Mouse (Mus musculus): ENCODE measurements at regions not wholly inside any gene's neighbourhood (a gene's known extent, or its start where the extent isn't known, plus 50 kb on each side); places are given as distances from the start of the nearest gene placed in this dataset.

DNA sequence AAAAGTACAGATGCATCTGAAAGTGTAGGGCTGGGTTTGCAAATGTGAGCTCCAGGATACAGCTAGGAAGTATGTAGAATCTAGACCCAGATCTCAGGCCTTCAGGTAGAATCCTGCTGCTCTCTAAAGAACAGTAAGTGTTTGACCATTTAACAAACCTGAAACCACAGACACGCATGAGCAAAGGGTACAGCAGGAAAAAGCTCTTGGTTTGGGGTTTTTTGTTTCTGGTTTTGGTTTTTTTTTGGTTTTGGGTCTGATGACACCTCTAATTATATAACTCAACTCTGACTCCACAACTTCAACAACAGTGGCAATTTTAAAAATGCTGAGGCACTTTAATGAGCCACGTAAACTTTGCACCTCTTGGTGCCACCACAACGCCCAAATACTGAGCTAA, 165.3 kb upstream of the Smim15 start:
- DNase-seq: no peak

DNA sequence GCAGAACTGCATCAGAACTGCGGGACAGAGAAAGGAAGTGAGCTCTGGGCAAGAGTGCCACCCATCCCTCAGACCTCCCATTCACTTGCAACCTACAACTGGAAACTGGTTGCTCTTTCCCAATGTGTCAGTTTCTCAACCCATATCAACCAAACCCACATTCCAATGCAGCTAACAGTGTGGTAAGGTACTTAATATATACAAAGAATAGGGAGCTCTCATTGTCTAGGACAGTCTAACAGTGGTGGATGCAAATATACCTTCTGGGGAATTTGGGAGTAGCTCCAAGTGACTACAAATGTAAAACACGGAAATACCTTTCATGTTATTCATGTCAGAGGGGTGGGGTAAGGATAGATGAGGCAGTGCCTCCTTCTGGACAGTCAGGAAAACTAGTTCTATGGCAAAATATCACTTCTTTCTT, 171.0 kb upstream of the Smim15 start:
- DNase-seq: no peak

DNA sequence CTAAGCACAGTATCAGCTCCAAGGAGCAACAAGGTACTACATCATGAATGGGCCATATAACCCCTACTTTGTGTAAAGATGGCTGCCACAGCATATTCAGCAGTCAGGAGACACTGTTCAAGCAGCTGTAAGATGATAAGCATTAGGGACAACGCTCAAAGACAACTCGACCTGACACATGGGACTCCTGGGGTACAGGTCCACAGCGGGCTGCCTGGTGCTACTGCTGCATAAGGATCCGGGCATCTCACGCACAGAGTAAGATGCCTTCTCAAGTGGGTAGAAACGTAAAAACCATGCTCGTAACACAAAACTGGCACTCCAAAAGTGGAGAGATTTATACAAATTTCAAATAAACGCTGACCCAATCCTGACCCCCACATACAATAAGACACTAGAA, 171.7 kb upstream of the Smim15 start:
- no peak for DNase-seq

- DNase-seq: no peak
Measured at GRCm38 (mm10) chr13:107872137-107872536, 172.1 kb upstream of the Smim15 start.

- no peak for DNase-seq
Measured at GRCm38 (mm10) chr13:107868906-107869305, 175.3 kb upstream of the Smim15 start.

- no peak for DNase-seq
Measured at GRCm38 (mm10) chr13:107866825-107867224, 177.4 kb upstream of the Smim15 start.

DNA sequence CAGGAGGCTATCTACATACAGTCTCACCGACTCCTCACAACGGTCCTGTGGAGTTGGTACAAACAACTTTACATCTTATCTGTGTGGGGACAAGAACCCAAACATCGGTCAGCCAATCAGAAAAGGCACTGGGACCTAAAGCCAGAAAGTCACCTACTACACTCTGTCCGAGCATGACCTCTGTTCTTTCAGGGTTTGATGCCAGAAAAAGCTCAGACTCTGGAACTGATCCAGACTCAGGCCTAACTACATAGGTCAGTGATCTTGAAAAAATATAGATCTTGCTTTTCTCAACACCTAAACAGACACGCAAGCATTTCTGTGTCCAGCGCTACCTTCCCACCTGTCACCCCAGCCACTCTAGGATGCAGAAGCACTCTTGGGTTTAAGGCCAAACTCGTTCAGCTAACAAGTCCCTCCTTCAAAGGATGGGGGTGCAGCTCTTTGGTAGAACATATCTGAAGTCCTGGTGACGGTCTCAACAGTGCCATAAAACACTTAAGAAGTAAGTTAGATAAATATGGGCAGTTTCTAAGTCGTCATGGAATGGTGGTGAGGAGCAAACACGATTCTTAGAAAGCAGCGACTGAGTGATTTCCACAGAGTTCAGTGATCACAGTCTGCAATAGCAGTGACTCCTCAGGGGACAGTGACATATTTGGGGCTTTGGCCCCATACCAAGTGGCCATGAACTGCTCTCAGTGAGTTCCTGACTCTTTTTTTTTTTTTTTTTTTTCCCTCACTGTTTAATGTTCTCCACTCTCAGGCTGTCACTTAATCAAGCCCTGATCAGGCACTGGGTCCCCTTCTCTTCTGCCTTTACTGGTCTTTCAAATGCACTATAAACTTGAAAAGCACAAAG, 181.2 kb upstream of the Smim15 start:
- DNase-seq: peak; percentile 35

DNA sequence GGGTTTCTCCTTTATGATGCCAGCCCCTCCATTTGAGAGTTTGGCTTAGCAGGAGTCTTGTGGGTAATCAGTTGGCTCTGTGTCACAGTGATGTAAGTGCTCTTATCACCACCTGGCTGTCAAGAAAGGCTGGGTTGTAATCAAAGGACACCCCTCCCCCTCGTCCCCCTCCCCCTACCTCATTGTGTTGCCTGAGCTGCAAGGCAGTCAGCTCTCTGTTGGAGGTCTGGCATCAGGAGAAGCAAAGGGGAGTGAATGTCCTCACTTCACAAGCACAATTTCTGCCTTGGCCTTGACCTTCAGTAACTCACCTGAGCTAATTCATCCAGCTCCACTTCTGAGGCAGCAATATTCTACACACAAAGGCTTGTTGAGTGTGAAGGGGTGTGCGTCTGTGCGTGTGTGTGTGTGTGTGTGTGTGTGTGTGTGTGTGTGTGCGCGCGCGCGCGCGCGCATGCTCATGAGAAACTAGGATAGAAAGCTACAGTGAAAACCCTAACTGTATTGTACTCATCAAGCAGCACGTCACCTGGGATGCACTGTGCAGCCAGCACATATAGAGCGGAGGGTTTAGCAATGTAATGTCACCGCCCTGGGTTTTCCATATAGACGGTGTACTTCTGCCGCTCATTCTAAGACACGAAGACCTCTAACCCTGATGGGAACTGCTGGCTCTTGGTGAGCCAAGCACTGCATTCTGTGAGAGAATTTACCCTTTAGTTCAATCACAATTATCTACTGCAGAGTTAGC, 182.7 kb upstream of the Smim15 start:
- DNase-seq: no peak

GRCm38 (mm10) chr13:107857043-107857755, 187.0 kb upstream of the Smim15 start:
- DNase-seq: no peak

GRCm38 (mm10) chr13:107850907-107851560, 193.2 kb upstream of the Smim15 start:
- DNase-seq: no peak

- no peak for DNase-seq
Measured at GRCm38 (mm10) chr13:107848871-107849270, 195.4 kb upstream of the Smim15 start.

- DNase-seq: no peak
Measured at GRCm38 (mm10) chr13:107847179-107848012, 196.8 kb upstream of the Smim15 start.

DNA sequence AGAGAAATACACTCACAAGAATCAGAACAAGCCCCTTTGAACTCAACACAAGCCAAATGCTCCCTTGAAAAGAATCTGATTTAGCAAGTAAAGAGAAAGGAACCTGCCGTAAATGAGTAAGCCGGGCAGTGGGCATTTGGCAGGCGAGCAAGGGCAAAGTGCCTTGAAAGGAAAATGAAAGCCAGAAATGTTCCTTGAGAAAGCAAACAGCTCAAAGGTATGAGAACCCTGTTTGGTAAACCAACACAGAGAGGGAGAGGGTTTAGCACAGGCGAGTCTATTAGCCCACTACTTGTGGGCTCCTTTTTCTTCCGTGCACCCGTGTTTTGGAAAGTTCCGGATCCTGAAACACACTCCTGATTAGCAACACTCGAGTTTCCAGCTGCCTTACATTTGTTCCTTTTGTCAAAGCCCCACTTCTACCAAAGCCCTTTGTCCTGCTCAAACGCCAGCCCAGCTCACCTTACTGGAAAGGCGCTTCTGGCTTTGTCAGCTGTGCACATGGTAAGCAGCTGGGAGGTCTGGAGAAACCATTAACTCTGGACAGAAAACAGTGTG, 197.5 kb upstream of the Smim15 start:
- no peak for DNase-seq

DNA sequence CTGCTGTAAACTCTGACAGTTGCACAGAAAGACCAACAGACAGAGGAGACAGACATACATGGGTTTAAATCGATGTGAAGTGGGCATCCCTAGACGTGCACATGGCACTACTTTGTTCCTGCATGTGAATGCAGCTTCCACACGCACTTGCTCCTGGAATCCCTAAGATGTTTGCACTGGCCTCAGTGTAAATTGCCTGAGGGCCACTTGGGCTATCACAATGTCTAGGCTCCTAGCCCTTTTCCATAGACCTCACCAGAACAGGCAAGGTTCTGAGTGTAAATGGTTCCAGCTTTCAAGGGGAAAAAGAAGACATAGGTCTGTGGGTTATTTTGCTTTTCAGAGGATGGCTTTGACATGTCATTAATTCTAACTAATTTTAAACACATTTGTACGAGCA, 198.4 kb upstream of the Smim15 start:
- no peak for DNase-seq

DNA sequence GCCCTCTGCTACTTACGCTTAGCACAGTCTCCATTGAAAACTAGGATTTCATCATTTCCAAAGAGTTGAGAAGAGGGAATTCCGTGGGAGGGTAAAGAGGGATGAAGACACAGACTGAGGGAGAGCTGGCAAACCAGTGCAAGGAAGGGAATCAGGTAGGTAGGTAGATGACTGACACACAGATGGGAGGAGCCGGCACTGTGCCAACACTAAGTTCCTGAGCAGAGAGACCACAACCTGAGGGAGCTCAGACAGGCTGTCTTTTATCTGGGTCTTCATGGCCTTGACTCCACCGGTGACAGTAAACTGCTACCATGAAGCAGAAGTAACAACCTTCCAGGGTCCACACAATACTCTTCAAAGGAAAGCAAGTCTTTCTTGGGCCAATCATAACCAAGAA, 200.2 kb upstream of the Smim15 start:
- no peak for DNase-seq

DNA sequence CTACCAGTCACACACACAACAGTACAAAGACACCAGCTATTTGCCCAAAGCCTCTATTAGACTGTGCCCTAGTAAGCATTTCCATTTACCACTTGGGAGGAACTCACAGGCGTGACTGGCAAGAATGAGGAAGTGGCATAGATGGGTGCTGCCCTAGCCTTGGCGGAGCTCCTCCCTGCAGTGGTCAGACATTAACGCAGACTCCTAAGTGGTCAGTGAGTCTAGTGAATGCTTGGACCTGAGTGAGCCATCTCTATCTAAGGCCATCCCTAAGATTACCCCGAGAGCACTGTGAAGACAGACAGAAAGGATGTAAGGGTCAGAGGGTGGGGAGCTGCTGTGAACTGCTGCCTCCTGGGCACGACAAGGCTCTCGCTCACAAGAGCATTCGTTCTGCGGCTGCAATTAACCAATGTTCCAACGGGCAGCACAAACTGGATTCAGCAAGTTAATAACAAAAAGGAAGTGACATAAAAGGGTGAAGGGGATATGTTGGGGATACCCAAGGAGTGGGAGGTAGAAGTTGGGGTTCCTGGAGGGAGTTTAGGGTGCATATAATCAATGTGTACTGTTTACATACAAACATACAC, 206.0 kb upstream of the Smim15 start:
- no peak for DNase-seq

DNA sequence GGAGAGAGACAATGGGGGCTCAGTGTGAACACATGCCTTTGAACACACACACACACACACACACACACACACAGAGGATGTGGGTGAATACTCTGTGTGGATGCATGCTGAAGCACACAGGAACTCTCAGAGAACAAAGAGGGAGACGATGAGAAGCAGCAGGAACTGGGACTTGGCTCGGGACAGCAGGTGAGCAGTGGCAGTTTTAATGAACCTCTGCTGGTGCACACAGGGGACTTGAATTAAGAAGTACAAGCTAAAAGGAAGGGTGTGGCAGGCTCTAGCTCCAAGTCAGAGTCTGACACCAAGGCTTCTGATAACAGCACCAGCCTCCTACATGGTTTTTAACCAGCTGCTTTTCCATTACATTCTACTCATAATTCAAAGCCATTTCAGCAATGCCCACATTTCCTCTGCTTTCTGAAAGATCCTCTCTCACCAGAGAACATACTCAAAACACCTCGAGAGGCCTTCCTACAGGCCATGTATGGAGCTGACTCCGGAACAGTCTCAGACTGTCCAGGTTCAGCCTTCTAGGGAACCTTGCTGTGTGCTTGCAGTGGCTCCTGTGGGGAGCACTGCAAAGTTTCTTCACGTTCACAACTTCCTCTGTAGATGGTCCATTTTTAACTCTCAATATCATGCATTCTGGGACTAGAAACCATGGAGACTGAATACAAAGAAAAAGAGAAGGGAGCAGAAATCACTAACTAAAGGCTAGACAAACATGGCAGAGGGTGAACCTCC, 206.9 kb upstream of the Smim15 start:
- DNase-seq: no peak

DNA sequence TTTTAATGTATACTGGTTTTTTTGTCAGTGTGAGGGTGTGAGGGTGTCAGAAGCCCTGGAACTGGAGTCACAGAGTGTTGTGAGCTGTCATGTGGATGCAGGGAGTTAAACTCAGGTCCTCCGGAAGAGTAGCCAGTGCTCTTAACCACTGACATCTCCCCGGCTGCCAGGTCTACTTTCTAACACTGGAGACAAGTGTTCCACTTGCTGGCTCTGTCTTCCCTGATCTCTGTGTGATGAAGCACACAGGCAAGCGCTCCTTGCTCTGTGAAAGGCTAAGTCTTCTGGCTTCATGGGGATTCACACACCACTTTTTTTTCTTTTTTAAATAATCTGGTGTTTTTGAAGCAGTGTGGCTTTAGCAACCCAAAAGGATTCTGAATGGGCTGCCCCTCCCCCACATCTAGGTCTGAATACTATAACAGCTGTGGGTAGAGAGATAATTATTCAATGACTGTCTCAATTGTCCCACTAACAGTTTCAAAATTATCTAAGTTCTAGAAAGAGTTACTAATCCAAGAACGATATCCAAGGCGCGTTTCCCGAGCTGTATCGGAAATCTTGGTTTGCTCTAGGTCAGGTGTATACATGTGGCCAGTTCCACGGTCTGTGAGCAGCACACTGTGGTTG, 208.4 kb upstream of the Smim15 start:
- DNase-seq: peak; percentile 21

DNA sequence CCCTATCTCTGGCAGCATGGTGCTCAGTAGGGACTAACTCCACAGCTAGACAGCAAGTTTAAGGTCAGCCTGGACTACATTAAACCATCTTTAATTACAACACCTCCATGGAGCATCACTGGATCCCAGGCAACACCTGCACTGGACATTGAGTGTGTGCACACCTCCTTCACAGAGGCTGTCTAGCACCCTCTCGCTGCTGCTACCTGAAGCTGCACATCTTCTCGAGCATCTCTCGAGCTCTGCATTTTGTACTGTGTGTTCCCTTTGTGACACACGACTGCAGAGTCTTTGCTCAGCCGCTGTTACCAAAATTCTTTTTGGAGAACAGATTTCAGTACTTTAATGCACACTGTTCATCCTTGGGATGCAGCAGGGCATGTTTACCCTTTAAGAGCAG, 212.2 kb upstream of the Smim15 start:
- DNase-seq: no peak

DNA sequence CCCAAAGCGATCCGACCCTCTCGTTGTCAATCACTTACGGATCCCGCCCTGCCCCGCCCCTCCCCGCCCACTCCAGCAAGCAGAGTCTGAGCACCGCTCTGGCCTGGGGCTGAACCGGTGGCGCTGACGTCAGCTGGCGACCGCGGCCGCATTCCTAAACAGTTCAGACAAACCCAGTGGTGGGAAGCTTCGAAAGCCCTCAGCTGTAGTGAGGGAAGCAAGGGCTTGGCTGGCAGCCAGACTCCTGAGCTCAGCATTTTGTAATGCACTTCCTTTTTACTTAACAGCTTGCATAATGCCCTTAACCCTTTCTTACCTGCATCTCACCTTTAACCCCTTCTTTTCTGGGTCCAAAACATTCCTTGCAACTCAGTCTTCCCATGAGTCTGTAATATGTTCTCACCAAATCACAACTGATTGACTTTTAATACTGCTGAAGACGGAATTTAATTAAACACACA, 213.0 kb upstream of the Smim15 start:
- peak; percentile 98 for DNase-seq
